Mouse (Mus musculus) neural tube, embryonic 11.5 days (tissue): ENCODE results near the gene Chrna4. TPM values are rescaled to one million over a fixed set of nuclear protein-coding genes. Genes with fewer than 3 reads are reported as not detected.
A peak's percentile ranks its signal among the peaks of the same experiment; 100 is the strongest.

ENCODE experiments used
- ATAC-seq: fragments of 200-750 bp; cut with Nextera tagmentation; 2 replicates; pipeline ENCODE4 v1.8.0; 2017; ENCODE audit warnings: moderate number of reproducible peaks, mild to moderate bottlenecking, moderate TSS enrichment, moderate library complexity; ENCODE audit not compliant: insufficient read depth, low FRiP score, low TSS enrichment
- DNase-seq: peaks from one replicate; pipeline ENCODE4 v3.0.0-alpha.2; 2015; ENCODE audit warnings: low spot score
- H3K27ac ChIP-seq: fragments of 300-500 bp; sonication (generic); 2 replicates; pipeline ENCODE4 v1.5.1; 2014; ENCODE audit warnings: low read depth, mild to moderate bottlenecking, low read length
- H3K27me3 ChIP-seq: fragments of 300-500 bp; sonication (generic); 2 replicates; pipeline ENCODE4 v1.6.1; 2014; ENCODE audit warnings: mild to moderate bottlenecking, low read length, mixed read lengths; ENCODE audit not compliant: control insufficient read depth, insufficient read depth
- H3K36me3 ChIP-seq: fragments of 300-500 bp; sonication (generic); 2 replicates; pipeline ENCODE4 v1.6.1; 2014; ENCODE audit warnings: mild to moderate bottlenecking, low read length, moderate library complexity, mixed read lengths; ENCODE audit not compliant: control insufficient read depth, insufficient read depth
- H3K4me1 ChIP-seq: fragments of 300-500 bp; sonication (generic); 2 replicates; pipeline ENCODE4 v1.6.1; 2014; ENCODE audit warnings: low read length, mixed read lengths; ENCODE audit not compliant: control insufficient read depth, insufficient read depth
- H3K4me2 ChIP-seq: fragments of 300-500 bp; sonication (generic); 2 replicates; pipeline ENCODE4 v1.6.1; 2014; ENCODE audit warnings: low read depth, mild to moderate bottlenecking, moderate library complexity
- H3K4me3 ChIP-seq: fragments of 300-500 bp; sonication (generic); 2 replicates; pipeline ENCODE4 v1.5.1; 2014; ENCODE audit warnings: low read depth, low read length
- H3K9ac ChIP-seq: fragments of 300-500 bp; sonication (generic); 2 replicates; pipeline ENCODE4 v1.6.1; 2014; ENCODE audit warnings: mild to moderate bottlenecking, low read length
- H3K9me3 ChIP-seq: fragments of 300-500 bp; sonication (generic); 2 replicates; pipeline ENCODE4 v1.6.1; 2016; ENCODE audit warnings: low read length; ENCODE audit not compliant: control insufficient read depth
- whole genome bisulfite sequencing: fragments of 180-500 bp; shearing (Covaris S2); extraction: QIAGEN DNeasy Blood & Tissue Kit; methylation state at CpG from one replicate; pipeline ENCODE4 v1.1.7; 2014; 5-methylcytosine and 5-hydroxymethylcytosine counted together
- polyA plus RNA-seq: library from polyadenylated mRNA; unstranded; fragments of >200 nt; fragmentation: Nextera tagmentation; extraction: Ambion mirVana; gene quantifications from 2 replicates; pipeline ENCODE4 v1.2.1, GENCODE M21; 2014

The Chrna4 gene
- polyA plus RNA-seq, 1 experiment from 2014 or later, result 68.5 TPM

- Histone ChIP-seq H3K27me3 (peaks cover 3% of the 10 kb centered on the region; the same call in 1 of the 2 replicates), H3K4me3 (no peak overlapping the region), H3K9me3 (no peaks in the 10 kb centered on the region), H3K27ac (no peak overlapping the region), H3K4me2 (no peak overlapping the region), H3K4me1 (no peaks in the 10 kb centered on the region; the same call in 1 of the 2 replicates), H3K9ac (no peak overlapping the region), H3K36me3 (no peaks in the 10 kb centered on the region)
- DNase-seq (no peak), ATAC-seq (no peak)
- WGBS, result 72% methylated on average over 6 of the region's 6 CpGs
Observed at GRCm38 (mm10) chr2:181033310-181033709, 10.0 kb downstream of the Chrna4 start.

GRCm38 (mm10) chr2:181032407-181032806 lies 10.9 kb downstream of the Chrna4 start:
- ATAC-seq (no peak), DNase-seq (peak; percentile 32)
- H3K4me2 ChIP-seq, result no peak overlapping the region
- no peaks in the 10 kb centered on the region for H3K9me3 ChIP-seq
- 50% methylated on average over 5 of the region's 5 CpGs for WGBS
- H3K36me3 ChIP-seq, result no peaks in the 10 kb centered on the region
- H3K9ac ChIP-seq, result no peak overlapping the region
- no peaks in the 10 kb centered on the region for H3K27me3 ChIP-seq
- H3K27ac ChIP-seq, result no peak overlapping the region
- H3K4me1 ChIP-seq, result no peaks in the 10 kb centered on the region
- H3K4me3 ChIP-seq, result no peak overlapping the region

GRCm38 (mm10) chr2:181031406-181031934 lies 11.9 kb downstream of the Chrna4 start:
- H3K4me2 ChIP-seq, result no peak overlapping the region
- no peaks in the 10 kb centered on the region for H3K9me3 ChIP-seq
- H3K36me3 ChIP-seq, result no peaks in the 10 kb centered on the region; the same call in 1 of the 2 replicates
- no peak for DNase-seq
- no peak overlapping the region for H3K27ac ChIP-seq
- no peak overlapping the region for H3K9ac ChIP-seq
- no peak overlapping the region for H3K4me3 ChIP-seq
- no peaks in the 10 kb centered on the region for H3K27me3 ChIP-seq
- no peak for ATAC-seq
- H3K4me1 ChIP-seq, result no peaks in the 10 kb centered on the region
- 85% methylated on average over 11 of the region's 11 CpGs for WGBS

GRCm38 (mm10) chr2:181008339-181008738 lies 35.0 kb downstream of the Chrna4 start:
- no peaks in the 10 kb centered on the region for H3K36me3 ChIP-seq
- no peaks in the 10 kb centered on the region for H3K27me3 ChIP-seq
- H3K9ac ChIP-seq, result no peak overlapping the region
- no peak overlapping the region for H3K4me3 ChIP-seq
- ATAC-seq, result no peak
- no peak overlapping the region for H3K27ac ChIP-seq
- no peaks in the 10 kb centered on the region for H3K4me1 ChIP-seq
- no peak overlapping the region for H3K4me2 ChIP-seq
- no peaks in the 10 kb centered on the region for H3K9me3 ChIP-seq
- DNase-seq, result no peak
- WGBS, result 56% methylated on average over 5 of the region's 5 CpGs

GRCm38 (mm10) chr2:181007054-181007453 lies 36.3 kb downstream of the Chrna4 start:
- DNase-seq (no peak), ATAC-seq (no peak)
- 19% methylated on average over 4 of the region's 4 CpGs for WGBS
- Histone ChIP-seq H3K9ac (no peak overlapping the region), H3K27ac (no peak overlapping the region), H3K9me3 (no peaks in the 10 kb centered on the region), H3K4me1 (no peaks in the 10 kb centered on the region), H3K27me3 (no peaks in the 10 kb centered on the region), H3K4me3 (no peak overlapping the region), H3K36me3 (no peaks in the 10 kb centered on the region), H3K4me2 (no peak overlapping the region)

- WGBS, result 71% methylated on average over 3 of the region's 3 CpGs
- no peak overlapping the region for H3K9ac ChIP-seq
Observed at GRCm38 (mm10) chr2:180996905-180997304, 46.4 kb downstream of the Chrna4 start.

GRCm38 (mm10) chr2:180996436-180996835 lies 46.9 kb downstream of the Chrna4 start:
- whole genome bisulfite sequencing, result 23% methylated on average over 5 of the region's 5 CpGs
- ATAC-seq (peak; percentile 42; the same call in 1 of the 2 replicates), DNase-seq (peak; percentile 35)
- Histone ChIP-seq H3K36me3 (no peaks in the 10 kb centered on the region), H3K27ac (no peak overlapping the region), H3K4me2 (no peak overlapping the region), H3K4me3 (no peak overlapping the region), H3K4me1 (no peaks in the 10 kb centered on the region), H3K9ac (no peak overlapping the region), H3K27me3 (no peaks in the 10 kb centered on the region), H3K9me3 (no peaks in the 10 kb centered on the region)

More at GRCm38 (mm10) chr2:180996905-180997304, 46.4 kb downstream of the Chrna4 start:
- Histone ChIP-seq H3K27ac (no peak overlapping the region), H3K27me3 (no peaks in the 10 kb centered on the region), H3K36me3 (no peaks in the 10 kb centered on the region), H3K4me3 (no peak overlapping the region), H3K4me1 (no peaks in the 10 kb centered on the region), H3K9me3 (no peaks in the 10 kb centered on the region), H3K4me2 (no peak overlapping the region)
- DNase-seq (no peak), ATAC-seq (no peak)

GRCm38 (mm10) chr2:180995457-180995856 lies 47.9 kb downstream of the Chrna4 start:
- Histone ChIP-seq H3K9ac (no peak overlapping the region), H3K27ac (no peak overlapping the region), H3K36me3 (no peaks in the 10 kb centered on the region), H3K27me3 (no peaks in the 10 kb centered on the region), H3K4me2 (no peak overlapping the region), H3K4me1 (no peaks in the 10 kb centered on the region), H3K9me3 (no peaks in the 10 kb centered on the region), H3K4me3 (no peak overlapping the region)
- DNase-seq (no peak), ATAC-seq (no peak)
- 70% methylated on average over 4 of the region's 4 CpGs for WGBS

- H3K4me2 ChIP-seq, result no peak overlapping the region
- H3K27ac ChIP-seq, result no peak overlapping the region
- no peaks in the 10 kb centered on the region for H3K36me3 ChIP-seq
- ATAC-seq, result no peak
- H3K9ac ChIP-seq, result no peak overlapping the region
- H3K9me3 ChIP-seq, result no peaks in the 10 kb centered on the region
- no peaks in the 10 kb centered on the region for H3K4me1 ChIP-seq
- 86% methylated on average over 2 of the region's 2 CpGs for WGBS
- no peaks in the 10 kb centered on the region for H3K27me3 ChIP-seq
- no peak overlapping the region for H3K4me3 ChIP-seq
- DNase-seq, result no peak
Observed at GRCm38 (mm10) chr2:180994360-180994759, 49.0 kb downstream of the Chrna4 start.
